Mouse (Mus musculus) spleen, postnatal 36 days (tissue): ENCODE data around the gene Ctns.

ENCODE experiments used
- DNase-seq, 2 experiments: peaks; one replicate each; pipeline ENCODE4 v3.0.0; 2022; ENCODE audit warnings: low spot score in 2 of 2, mixed read lengths in 1 of 2

Gene Ctns

DNA sequence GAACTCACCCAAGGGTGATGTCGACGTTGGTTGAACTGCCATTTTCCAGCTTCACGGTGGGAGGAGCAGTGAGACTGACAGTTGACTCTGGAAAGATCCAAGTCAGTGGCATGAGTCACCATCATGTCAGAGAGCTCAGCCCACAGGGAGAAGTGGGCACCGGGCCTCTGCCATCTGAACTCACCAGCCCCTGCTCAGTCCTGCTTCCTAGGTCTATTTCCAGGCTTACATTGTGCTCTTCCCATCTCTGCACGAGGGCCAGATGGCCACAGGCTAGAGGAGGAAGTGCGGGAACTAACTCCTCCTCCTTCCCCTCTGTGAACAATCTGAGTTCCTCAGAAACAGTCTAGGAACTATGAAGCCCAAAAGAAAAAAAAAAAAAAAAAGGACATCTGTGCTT is 5.8 kb downstream of the Ctns start:
- DNase-seq, result no peak

DNA sequence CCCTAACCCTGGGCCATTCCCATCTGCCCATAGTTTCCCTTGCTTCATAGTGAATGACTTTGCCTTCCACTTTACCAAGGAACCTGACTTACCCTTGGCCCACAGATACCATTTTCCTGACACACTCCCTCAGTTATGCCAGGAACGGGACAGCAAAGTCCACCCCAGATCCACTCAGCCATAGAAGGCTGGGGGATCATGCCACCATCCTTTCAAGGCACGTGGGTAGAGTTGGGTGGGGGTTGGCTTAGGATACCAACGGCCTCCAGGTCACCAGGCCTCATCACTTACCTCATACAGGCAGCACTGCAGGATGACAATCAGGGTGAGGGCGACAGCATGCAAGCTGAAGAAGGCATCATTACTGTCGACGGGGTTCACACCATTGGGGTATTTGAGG is 11.6 kb downstream of the Ctns start:
- no peak for DNase-seq

- no peak for DNase-seq
These were observed 12.8 kb downstream of the Ctns start for GRCm38 (mm10) chr11:73185872-73186615.

GRCm38 (mm10) chr11:73177895-73178294 is 20.9 kb downstream of the Ctns start:
- DNase-seq, result no peak

DNA sequence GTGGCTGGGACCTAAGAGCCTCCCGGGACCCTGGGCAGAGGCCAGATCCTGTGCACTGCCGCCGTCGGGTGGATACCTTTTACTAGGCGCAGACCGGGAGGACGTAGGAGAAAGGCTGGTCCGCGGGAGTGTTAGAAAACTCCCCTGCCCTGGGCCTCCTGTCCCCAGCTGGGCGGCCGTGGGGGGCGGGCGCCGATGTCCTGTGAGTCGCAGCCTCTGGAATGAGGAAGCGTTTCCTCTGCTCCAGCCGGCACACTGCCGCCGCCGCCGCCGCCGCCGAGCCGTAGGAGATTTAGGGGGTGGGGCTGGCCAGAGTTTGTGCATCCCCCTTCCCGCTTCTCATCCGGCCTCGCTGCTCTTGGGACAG is 21.4 kb downstream of the Ctns start:
- peak; percentile 30 to 43 for DNase-seq

GRCm38 (mm10) chr11:73176608-73177508 is 22.0 kb downstream of the Ctns start, which contains the start of the genes Emc6 and Tax1bp3:
Gene Emc6 (minus strand): TSS chr11:73177037.
Gene Tax1bp3 (plus strand): TSS chr11:73177083.
- peak; percentile 96 to 97 for DNase-seq

DNA sequence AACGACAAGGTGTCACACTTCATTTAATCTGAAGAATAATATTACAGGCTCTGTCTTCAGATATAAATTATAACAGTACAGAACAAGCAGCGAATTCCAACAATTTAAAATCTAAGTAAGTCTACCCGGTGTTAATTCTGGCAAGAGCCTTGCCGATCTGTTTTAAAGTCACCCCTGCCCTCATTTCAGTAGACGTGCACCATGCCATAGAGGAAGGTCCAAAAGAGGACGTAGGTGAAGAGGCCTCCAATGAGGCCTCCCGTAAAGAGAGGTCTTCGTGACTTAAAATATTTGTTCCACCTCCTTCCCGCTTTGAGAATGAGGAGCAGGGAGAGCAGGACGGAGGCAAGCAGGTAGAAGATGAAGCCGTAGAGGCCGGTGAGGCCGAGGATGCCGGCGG is 22.7 kb downstream of the Ctns start:
- DNase-seq, result no peak

DNA sequence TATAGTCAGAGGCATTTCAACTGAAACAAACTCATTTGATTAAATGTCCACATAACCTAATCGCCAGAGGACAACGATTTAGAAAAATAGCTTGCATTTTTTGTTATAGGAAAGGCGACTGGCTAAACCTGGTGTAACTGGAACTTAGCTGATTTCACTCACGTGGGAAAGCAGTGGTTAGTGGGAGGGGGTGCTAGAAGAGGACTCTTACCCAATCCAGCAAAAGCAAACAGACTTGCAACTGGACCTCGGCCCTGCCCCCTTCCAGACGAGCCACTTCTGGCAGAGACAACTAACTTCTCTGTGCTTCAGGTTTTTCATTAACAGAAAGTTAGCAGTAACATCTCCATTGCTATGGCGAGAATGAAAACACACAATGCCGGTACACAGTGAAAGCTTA is 23.2 kb downstream of the Ctns start:
- no peak for DNase-seq

GRCm38 (mm10) chr11:73172186-73172585 is 26.7 kb downstream of the Ctns start:
- DNase-seq, result no peak

DNA sequence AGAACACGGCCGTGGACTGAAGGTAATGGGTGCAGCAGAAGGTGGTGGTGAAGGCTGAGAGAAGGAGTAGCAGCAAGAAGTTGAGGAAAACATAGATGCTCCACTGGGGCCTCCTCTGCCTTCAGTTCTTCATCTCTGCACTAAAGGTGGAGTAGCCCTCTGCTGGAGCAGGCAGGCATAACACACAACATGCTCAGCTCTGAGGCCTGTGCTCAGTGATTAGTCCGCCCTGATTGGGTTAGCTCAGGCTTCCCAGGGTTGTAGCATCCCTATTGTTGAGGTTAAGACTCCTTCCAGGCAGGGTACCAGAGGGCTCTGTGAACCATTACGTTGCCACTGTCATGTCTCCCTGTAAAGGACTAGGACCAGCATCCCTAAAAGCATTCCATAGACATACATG is 29.6 kb downstream of the Ctns start:
- DNase-seq, result peak; percentile 33 to 37

DNA sequence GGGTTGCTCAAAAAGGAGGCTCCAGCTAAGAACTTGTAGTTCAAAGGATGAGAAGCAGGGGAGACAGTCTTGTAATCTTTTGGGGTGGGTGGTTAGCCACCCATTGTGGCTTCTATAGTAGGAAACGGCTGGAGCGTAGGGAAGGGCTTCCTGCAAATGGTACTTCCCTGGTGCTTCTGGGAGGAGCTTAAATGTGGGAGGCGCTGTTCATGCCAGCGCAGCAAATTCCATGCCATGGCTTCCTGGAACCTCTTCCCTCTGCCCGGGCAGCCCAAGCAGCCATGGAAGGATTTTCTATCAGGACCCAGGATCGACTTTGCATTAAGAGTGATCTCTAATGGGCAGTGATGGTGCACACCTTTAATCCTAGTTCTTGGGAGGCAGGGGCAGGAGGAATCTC is 30.3 kb downstream of the Ctns start:
- DNase-seq, result no peak

- DNase-seq, result no peak
These were observed 30.8 kb downstream of the Ctns start for GRCm38 (mm10) chr11:73168071-73168470.

- DNase-seq, result no peak
These were observed 36.6 kb downstream of the Ctns start for GRCm38 (mm10) chr11:73162284-73162683.

DNA sequence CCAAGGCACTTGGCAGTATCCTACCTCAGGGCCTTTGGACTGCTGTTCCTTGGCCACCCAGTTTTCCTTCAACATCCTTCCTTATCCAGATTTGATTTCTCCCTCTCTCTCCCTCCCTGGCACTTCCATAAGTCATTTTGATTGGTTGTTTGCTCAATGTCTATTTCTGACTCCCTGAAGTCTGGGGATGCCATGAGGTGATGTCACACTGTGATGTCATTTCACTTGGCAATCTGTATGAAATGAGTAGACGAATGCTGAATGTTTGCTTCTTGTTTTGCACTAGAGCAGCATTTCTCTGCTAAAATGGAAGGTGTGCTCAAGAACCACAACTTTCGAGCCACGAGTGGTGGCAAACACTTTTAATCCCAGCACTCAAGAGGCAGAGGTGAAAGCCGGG is 37.2 kb downstream of the Ctns start:
- DNase-seq, result no peak

DNA sequence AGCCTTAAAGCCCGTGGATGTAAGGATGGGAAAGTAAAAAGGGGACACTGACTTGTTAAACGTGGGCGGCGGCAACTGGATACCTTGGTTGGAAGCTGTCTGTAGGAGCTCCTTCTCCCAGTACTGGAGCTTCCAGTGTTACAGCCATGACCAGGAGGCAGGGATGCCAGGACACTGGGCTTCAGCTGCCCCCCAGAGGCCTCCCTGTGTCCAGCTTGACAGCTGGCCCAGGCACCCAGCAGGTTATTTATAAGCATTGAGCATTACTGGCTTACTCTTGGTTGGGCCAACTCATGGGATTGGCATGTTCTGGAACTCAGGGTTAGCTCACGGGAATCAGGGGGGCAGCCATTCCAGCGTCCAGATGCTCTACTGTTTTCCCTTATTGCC is 38.0 kb downstream of the Ctns start:
- DNase-seq, result no peak

- peak in 1 of 2 experiments; percentile 6 for DNase-seq
These were observed 38.7 kb downstream of the Ctns start, which contains the start of gene P2rx5 for GRCm38 (mm10) chr11:73159957-73160810. Gene P2rx5 (plus strand): TSS chr11:73160421.

GRCm38 (mm10) chr11:73155071-73155470 is 43.8 kb downstream of the Ctns start:
- DNase-seq, result no peak

- no peak for DNase-seq
These were observed 50.6 kb downstream of the Ctns start for GRCm38 (mm10) chr11:73148209-73148608.

DNA sequence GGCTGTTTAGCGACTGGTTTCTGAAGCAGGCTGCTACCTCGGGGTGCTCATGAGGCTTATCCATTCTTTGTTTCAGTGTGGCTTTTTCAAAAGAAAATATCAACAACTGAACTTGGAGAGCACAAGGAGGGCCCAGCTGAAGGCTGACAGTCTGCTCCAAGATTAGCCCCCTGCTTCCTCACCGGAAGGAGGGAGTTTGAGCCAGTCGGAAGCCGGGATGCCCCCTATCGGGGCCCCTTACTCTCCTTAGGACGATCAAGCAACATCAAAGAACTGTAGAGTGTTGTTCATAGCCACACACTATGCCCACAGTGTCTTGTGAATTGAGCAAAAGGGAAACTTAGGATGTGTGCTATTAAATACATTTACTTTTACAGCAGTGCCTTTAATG is 51.9 kb downstream of the Ctns start:
- no peak for DNase-seq

DNA sequence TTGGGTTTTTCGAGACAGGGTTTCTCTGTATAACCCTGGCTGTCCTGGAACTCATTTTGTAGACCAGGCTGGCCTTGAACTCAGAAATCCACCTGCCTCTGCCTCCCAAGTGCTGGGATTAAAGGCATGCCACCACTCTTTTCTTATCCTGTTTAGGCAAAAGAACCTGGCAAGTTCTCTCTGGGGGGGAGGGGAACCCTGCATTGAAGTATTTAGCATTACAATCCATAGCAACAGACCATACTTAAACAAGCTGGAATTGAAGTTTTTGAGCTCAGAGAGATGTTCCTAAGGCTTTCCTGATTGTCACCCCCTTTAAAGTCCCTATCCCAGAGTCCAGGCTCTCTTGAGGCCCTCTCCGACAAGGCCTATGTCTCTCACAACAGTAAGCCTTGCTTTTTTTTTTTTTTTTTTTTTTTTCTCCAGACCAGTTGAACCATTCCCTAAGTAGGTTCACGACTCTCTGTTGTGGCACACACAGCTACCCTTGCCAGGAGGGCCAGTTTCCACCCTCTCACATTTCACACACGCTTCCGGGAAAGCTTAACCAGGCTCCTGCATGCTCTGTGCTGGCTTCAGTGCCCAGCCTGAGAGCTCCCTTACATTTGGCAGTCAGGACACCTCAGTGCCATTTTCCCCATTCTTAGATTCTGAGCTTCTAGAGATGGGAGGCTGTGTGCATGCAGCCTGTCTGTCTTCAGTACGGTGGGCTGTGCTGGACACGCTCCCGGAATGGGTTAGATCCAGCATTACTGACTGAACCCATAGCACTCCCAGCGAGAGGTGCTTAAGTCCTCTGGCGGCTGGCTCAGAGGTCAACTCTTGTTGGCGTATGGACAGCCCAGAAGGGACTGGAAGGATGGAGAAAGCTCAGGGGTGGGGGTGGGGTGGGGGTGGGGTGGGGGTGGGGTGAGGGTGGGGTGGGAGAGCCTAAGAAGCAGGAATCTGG is 52.5 kb downstream of the Ctns start:
- DNase-seq, result no peak

GRCm38 (mm10) chr11:73144261-73144681 is 54.6 kb downstream of the Ctns start:
- no peak for DNase-seq
